Mouse (Mus musculus) spleen, postnatal 14 days (tissue): ENCODE data around the gene Snx18.

Experiments used
- DNase-seq, 2 experiments: peaks; one replicate each; pipeline ENCODE4 v3.0.0; 2021 to 2022; ENCODE audit warnings: low spot score in 2 of 2

Snx18 gene

GRCm38 (mm10) chr13:113597616-113598015 lies 20.7 kb downstream of the Snx18 start:
- DNase-seq: no peak

GRCm38 (mm10) chr13:113596821-113597541 lies 21.4 kb downstream of the Snx18 start:
- DNase-seq: no peak

- no peak for DNase-seq
Measured at GRCm38 (mm10) chr13:113595987-113596386, 22.4 kb downstream of the Snx18 start.

DNA sequence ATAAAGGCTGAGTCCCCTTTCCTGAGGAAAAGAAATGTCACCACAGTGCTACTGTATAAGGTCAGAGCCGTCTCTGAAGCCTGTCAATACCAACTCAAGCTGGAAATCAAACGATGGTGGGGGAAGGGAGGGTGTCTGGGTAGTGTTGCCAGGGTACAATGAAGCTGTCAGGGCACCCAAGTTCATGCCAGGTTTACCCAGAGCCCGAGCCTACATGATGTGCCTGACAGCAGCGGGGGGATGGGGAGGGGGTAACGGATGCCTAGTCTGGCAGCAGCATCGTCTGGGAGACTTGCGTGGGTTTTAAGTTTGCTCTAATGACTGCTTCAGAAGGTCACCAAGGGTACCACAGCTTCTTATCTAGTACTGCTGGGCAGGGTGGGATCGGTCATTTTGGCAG lies 23.1 kb downstream of the Snx18 start:
- no peak for DNase-seq

DNA sequence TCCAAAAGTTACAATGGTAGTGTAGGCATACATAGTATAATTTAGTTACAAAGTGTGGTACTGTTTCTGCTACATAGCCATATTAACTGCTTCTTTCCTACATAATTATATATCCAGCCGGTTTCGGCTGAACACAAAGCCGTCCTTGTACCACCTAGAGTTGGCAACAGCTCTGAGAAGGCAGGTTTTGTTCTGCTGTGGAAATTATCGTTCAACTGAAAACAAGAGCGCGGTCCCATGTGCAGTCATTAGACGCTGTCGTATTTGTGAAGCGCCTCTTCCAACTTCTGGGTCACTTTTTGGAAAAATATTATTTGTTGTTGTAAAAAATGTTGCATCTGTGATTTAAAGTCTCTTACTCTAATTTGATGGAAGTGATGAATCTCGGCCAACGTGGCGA lies 24.0 kb downstream of the Snx18 start:
- no peak for DNase-seq

DNA sequence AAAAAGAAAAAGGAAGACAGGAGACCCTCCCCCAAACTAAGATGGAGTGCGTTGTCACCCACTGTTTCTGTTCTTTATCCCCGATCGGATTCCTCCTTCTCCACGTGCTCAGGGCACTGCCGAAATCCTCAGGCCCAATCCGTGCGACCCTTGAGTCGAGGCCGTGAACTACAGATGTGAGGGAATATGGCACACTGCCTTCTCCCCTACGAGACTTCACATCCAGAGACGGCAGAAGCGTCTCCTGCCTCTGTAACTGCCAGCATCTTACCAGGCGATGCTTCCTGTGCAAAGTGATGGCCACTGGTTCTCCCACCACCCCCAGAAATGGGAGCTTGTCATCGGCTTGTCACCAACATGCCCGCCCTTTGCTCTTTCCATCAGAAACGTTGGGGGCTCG lies 24.7 kb downstream of the Snx18 start:
- DNase-seq: no peak

GRCm38 (mm10) chr13:113592703-113593200 lies 25.6 kb downstream of the Snx18 start:
- DNase-seq: no peak

DNA sequence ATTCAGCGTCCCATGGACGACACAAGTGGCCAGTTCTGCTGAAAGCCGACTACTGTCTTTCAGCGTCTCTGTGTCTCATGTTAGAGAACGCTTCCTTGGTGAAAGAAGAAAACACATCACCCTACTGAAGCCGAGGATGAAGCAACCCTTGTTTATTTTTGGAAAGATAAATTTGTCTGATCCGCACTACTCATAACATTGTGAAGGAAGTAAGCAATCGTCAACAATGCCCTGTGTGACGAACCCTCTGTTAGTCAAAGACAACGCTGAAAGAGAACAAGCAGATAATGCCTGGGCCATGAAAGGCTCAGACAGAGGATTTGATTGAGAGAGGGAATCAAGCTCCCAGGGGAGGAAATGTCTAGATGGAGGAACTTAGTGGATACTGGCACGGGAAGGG lies 27.0 kb downstream of the Snx18 start:
- no peak for DNase-seq

- DNase-seq: no peak
Measured at GRCm38 (mm10) chr13:113590216-113590615, 28.1 kb downstream of the Snx18 start.

DNA sequence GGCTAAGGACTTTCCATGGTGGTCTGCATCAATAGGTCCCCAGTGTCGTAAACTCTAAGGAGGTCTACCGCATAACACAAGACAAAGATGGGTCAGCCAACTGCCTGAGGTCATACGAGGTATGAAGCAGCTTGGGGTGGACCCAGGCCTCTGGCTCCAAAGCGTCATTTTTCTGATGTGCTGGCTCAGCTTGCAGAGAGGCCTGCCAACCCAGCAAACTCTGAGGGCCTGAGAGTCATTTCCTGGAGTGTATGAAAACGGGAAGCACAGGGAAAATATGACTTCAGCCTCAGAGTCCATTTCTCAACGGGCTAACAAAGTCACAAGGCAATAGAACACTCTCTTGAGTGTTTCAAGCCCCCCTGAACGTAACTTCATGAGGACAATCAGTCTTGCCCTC lies 28.9 kb downstream of the Snx18 start:
- DNase-seq: no peak

DNA sequence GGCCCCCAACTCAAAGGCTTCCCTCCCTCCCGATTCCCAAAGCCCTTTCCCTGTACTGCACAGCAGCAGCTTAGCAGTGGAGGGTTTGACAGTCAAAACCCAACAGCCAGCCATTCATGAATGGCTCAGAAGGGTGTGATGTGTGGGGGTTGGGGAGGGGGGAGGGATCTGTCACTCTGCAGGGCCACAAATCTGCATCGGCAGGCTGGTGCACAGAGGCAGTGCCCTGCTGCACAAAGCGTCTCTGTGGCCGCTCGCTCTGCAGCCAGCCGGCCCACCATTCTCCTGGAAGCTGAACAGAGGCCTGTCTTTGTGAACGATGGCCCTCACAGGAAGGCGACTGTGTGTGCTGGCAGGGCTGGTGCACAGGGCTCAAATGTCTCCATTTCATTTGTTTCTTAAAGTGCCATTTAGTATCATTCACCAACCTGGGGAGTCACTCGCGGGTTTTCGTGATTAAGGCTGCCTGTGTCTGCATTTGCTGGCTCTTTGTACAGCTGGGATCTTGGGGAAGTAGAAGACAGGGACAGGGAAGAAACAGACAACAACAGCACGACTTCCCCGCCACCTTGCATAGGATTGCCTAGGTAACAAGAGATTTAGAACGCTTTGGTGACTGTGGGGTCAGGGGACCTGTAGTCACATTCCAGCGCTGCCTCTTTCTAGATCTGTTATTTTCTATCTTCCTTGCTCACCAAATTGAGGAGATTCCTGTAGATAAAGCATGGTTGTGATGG lies 31.0 kb downstream of the Snx18 start:
- DNase-seq: no peak

DNA sequence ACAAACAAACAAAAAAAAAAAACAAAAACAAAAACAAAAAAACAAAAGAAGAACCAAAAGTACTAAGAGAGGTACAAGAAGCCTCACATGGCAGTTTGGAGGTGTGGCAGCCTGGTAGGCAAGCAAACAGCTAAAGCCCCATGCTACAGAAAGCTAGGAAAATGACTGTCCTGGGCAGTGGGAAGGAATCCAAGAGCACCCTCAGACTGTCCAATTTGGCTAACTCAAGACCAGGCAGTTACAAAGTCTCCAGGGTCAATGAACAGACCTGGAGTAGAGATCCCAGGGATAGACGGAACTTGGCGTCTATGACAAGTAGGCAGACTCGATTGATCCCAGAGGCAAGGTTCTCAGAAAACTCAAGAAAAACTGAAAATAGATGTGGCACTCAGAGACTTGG lies 32.8 kb downstream of the Snx18 start:
- DNase-seq: no peak

GRCm38 (mm10) chr13:113584431-113584830 lies 33.9 kb downstream of the Snx18 start:
- DNase-seq: no peak

- no peak for DNase-seq
Measured at GRCm38 (mm10) chr13:113583563-113583962, 34.8 kb downstream of the Snx18 start.

DNA sequence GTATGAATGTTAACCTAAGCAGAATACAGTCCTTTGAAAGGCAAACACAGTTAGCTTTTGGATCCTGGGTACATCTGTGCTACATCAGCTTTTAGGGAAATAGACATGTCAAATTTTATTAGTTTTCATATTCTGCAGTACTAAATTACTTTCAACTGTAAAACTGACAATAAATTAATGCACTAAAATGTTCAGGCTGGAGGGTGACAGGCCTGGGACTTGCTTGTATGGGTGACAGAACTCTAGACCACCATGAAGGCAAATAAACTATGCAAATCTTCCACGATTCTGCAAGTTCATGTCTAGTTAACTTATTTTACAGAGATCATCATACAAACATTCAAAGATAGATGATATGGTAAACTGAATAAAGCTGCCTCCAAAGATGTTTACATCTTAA lies 36.3 kb downstream of the Snx18 start:
- DNase-seq: no peak

DNA sequence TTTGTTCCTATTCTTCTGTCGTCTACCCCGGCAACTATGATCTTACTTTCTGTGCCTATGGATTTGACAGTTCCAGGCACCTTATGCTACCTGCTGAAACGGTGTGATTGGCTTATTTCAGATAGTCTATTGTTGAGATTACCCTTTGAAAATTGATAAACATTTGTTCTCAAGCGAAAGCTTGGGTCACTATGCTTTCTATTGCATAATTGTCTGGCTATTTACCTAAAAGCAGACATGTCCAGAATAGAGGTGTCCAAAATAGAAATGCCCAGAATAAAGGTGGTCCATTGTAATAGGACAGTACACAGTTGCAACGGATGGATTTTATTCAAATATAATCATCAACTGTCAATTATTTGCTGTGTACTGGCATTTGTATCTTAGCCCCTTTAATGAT lies 36.9 kb downstream of the Snx18 start:
- no peak for DNase-seq

- DNase-seq: no peak
Measured at GRCm38 (mm10) chr13:113580400-113580790, 38.0 kb downstream of the Snx18 start.

- no peak for DNase-seq
Measured at GRCm38 (mm10) chr13:113579788-113580399, 38.5 kb downstream of the Snx18 start.

DNA sequence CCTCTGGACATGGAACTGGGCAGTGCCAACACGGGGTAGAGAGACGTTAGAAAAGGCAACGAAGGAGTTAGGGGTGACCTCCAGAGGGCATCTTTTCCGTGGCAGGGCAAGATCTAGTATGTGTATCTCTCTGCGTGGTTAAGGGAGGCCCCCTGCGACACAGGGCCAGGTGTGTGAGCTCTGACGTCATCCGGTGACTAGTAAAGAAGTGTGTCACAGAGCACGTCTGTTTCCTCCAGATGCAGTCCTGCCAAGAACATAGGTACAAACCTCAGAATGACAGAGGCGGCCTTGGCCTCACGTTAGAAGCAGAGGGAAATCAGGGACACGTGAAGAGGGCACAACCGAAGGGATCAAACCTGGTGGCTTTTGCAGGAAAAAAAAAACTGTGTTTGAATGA lies 44.1 kb downstream of the Snx18 start:
- DNase-seq: no peak

DNA sequence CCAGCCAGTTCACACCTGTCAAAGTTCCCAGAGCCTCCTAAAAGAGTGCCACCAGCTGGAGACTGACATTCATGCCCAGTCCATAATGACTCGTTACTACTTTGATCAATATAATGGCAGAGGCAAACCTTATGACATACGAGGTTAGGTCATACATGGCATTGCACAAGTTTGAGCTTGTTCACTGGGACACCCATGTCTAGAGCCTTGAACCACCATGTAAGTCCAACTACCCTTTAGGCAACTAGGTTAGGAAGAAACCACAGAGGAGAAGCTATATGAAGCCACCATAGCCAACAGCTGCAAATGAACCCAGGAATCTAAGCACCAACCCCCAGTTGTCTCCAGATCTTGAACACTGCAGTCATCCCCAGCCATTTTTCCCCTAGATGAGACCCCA lies 45.0 kb downstream of the Snx18 start:
- no peak for DNase-seq

- DNase-seq: no peak
Measured at GRCm38 (mm10) chr13:113572046-113572686, 46.2 kb downstream of the Snx18 start.

DNA sequence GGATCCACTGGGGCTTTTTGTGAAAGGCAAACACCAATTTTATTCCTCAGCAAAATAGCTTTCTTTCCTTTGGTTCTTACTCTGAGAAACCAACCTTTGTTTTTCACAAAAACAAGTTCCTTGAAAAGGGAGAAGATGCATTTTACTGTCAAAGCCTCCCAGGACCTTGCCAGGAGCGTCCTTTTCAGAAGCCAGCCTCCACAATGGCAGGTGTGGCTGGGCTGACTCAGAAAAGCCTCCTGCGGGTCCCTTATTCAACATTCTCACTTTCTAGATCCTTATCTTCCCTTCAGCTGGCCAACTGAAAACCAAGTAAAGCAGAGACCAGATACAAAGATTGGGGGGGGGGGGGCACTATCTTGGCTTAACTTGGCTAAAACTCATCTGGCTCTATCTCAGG lies 48.8 kb downstream of the Snx18 start:
- DNase-seq: no peak
